Mouse (Mus musculus): ENCODE measurements around the gene E430018J23Rik. TPM values are rescaled to one million over a fixed set of nuclear protein-coding genes. Genes with fewer than 3 reads are reported as not detected.
"Not testable (repeated sequence)": the region's sequence is repeated elsewhere in the genome, so short reads cannot be mapped to it uniquely, and the experiment has no call there.

The E430018J23Rik gene
- 1.3 and 1.4 TPM in 2 replicates for polyA plus RNA-seq (2015; fragmentation: Nextera tagmentation; extraction: Ambion mirVana)

GRCm38 (mm10) chr7:127393157-127393943 is at the start of gene E430018J23Rik:
Gene E430018J23Rik (minus strand): TSS chr7:127393629.
- WGBS (ENCODE audit: insufficient replicate concordance): under 1% methylated on average over 45 of the region's 45 CpGs
- H3K36me3 ChIP-seq: peaks cover 12% of the 10 kb centered on the region

GRCm38 (mm10) chr7:127437724-127438123 is 44.3 kb upstream of the E430018J23Rik start:
- Histone ChIP-seq H3K9ac (no peak overlapping the region), H3K27me3 (no peaks in the 10 kb centered on the region), H3K9me3 (replicated peaks) (peaks cover 14% of the 10 kb centered on the region), H3K36me3 (peaks cover 3% of the 10 kb centered on the region; the same call in 1 of the 2 replicates), H3K4me1 (replicated peaks) (no peaks in the 10 kb centered on the region), H3K27ac (no peak overlapping the region), H3K4me3 (replicated peaks) (no peak overlapping the region), H3K4me2 (no peak overlapping the region)
- ATAC-seq (ENCODE audit: low read depth): no peak
- no peak for DNase-seq
- 76% methylated on average over 3 of the region's 3 CpGs for WGBS (ENCODE audit: insufficient replicate concordance)

More at GRCm38 (mm10) chr7:127393157-127393943, at the start of gene E430018J23Rik:
- ATAC-seq (ENCODE audit: low read depth): peak; percentile 87
- H3K27me3 ChIP-seq: peaks cover 11% of the 10 kb centered on the region
- H3K9me3 ChIP-seq (replicated peaks): no peaks in the 10 kb centered on the region
- DNase-seq: peak; percentile 95
- H3K4me3 ChIP-seq (replicated peaks): peak within 1 kb of the TSS; percentile 71
- peaks cover 21% of the 10 kb centered on the region for H3K4me1 ChIP-seq (replicated peaks)
- H3K4me2 ChIP-seq: peak within 1 kb of the TSS; percentile 89
- H3K27ac ChIP-seq: peak within 1 kb of the TSS; percentile 78
- peak within 1 kb of the TSS; percentile 83 for H3K9ac ChIP-seq

DNA sequence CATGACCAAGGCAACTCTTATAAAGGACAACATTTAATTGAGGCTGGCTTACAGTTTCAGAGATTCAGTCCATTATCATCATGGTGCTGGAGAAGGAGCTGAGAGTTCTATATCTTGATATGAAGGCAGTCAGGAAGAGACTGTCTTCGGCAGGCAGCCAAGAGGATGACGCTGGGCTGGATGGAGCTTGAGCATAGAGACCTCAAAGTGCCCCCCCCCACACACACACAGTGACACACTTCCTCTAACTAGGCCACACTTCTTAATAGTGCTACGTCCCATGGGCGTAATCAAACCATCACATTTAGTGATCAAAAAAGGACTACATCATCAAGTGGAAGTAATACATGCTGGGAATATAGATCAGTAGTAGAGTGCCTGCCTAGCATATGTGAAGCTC is 41.8 kb upstream of the E430018J23Rik start:
- Histone ChIP-seq H3K36me3 (no peaks in the 10 kb centered on the region), H3K4me3 (replicated peaks) (no peak overlapping the region), H3K9me3 (replicated peaks) (peaks cover 14% of the 10 kb centered on the region), H3K9ac (no peak overlapping the region), H3K4me1 (replicated peaks) (no peaks in the 10 kb centered on the region), H3K27ac (no peak overlapping the region), H3K4me2 (no peak overlapping the region), H3K27me3 (peaks cover 6% of the 10 kb centered on the region; the same call in 1 of the 2 replicates)
- DNase-seq (no peak), ATAC-seq (ENCODE audit: low read depth) (no peak)
- WGBS (ENCODE audit: insufficient replicate concordance): 63% methylated on average over 4 of the region's 4 CpGs

- Histone ChIP-seq H3K4me1 (replicated peaks) (peaks cover 15% of the 10 kb centered on the region), H3K27me3 (peaks cover 12% of the 10 kb centered on the region), H3K9ac (no peak overlapping the region), H3K9me3 (replicated peaks) (no peaks in the 10 kb centered on the region), H3K4me2 (no peak overlapping the region), H3K36me3 (no peaks in the 10 kb centered on the region), H3K27ac (no peak overlapping the region), H3K4me3 (replicated peaks) (no peak overlapping the region)
- WGBS (ENCODE audit: insufficient replicate concordance): 43% methylated on average over 3 of the region's 3 CpGs
- no peak for ATAC-seq (ENCODE audit: low read depth)
- DNase-seq: no peak
Observed at GRCm38 (mm10) chr7:127426354-127426753, 32.9 kb upstream of the E430018J23Rik start.

GRCm38 (mm10) chr7:127425911-127426310 is 32.5 kb upstream of the E430018J23Rik start:
- no peak overlapping the region for H3K4me2 ChIP-seq
- peaks cover 12% of the 10 kb centered on the region for H3K27me3 ChIP-seq
- 68% methylated on average over 2 of the region's 2 CpGs for WGBS (ENCODE audit: insufficient replicate concordance)
- H3K4me3 ChIP-seq (replicated peaks): no peak overlapping the region
- ATAC-seq (ENCODE audit: low read depth) (no peak), DNase-seq (no peak)
- peaks cover 19% of the 10 kb centered on the region for H3K4me1 ChIP-seq (replicated peaks)
- H3K27ac ChIP-seq: no peak overlapping the region
- no peaks in the 10 kb centered on the region for H3K36me3 ChIP-seq
- no peak overlapping the region for H3K9ac ChIP-seq
- no peaks in the 10 kb centered on the region for H3K9me3 ChIP-seq (replicated peaks)

- no peak overlapping the region for H3K9ac ChIP-seq
- peaks cover 26% of the 10 kb centered on the region for H3K4me1 ChIP-seq (replicated peaks)
- DNase-seq: no peak
- 80% methylated on average over 3 of the region's 3 CpGs for WGBS (ENCODE audit: insufficient replicate concordance)
- no peak overlapping the region for H3K27ac ChIP-seq
- no peak for ATAC-seq (ENCODE audit: low read depth)
- H3K4me2 ChIP-seq: no peak overlapping the region
- H3K27me3 ChIP-seq: peaks cover 9% of the 10 kb centered on the region
- H3K4me3 ChIP-seq (replicated peaks): no peak overlapping the region
- H3K36me3 ChIP-seq: no peaks in the 10 kb centered on the region
- no peaks in the 10 kb centered on the region for H3K9me3 ChIP-seq (replicated peaks)
Observed at GRCm38 (mm10) chr7:127425291-127425690, 31.9 kb upstream of the E430018J23Rik start.

DNA sequence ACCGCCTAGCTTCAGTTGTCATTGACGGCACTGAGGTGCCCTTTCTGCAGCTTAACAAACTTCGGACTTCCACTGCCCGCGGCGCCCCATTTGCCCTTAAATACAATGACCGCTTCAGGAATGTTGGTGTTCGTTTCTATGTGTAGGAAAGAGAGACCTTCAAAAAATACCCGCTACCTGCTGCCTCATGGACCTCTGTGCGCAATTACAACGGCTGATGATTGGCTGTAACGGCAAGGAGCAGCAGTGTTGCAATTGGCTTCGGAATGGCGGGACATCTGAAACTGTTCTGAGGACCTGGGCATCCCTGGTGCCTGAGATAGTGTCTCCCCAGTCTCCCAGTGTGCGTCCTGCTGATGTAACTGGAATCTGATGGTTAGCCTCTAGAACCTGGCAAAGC is 28.8 kb upstream of the E430018J23Rik start:
- H3K36me3 ChIP-seq: peaks cover 10% of the 10 kb centered on the region
- H3K9ac ChIP-seq: peak overlapping the region; percentile 88
- ATAC-seq (ENCODE audit: low read depth) (peak; percentile 60), DNase-seq (peak; percentile 36)
- H3K9me3 ChIP-seq (replicated peaks): no peaks in the 10 kb centered on the region
- H3K27ac ChIP-seq: peak overlapping the region; percentile 41
- peaks cover 9% of the 10 kb centered on the region for H3K27me3 ChIP-seq
- H3K4me2 ChIP-seq: peak overlapping the region; percentile 97
- peak overlapping the region; percentile 83 for H3K4me3 ChIP-seq (replicated peaks)
- H3K4me1 ChIP-seq (replicated peaks): peaks cover 26% of the 10 kb centered on the region
- WGBS (ENCODE audit: insufficient replicate concordance): 2% methylated on average over 15 of the region's 15 CpGs

- peaks cover 9% of the 10 kb centered on the region for H3K27me3 ChIP-seq
- 1% methylated on average over 48 of the region's 48 CpGs for WGBS (ENCODE audit: insufficient replicate concordance)
- H3K4me3 ChIP-seq (replicated peaks): peak within 1 kb of the TSS; percentile 83
- H3K4me2 ChIP-seq: peak within 1 kb of the TSS; percentile 97
- no peaks in the 10 kb centered on the region for H3K9me3 ChIP-seq (replicated peaks)
- H3K27ac ChIP-seq: peak within 1 kb of the TSS; percentile 74
- ATAC-seq (ENCODE audit: low read depth) (peak; percentile 95), DNase-seq (peak; percentile 91)
- peak within 1 kb of the TSS; percentile 88 for H3K9ac ChIP-seq
- peaks cover 10% of the 10 kb centered on the region for H3K36me3 ChIP-seq
- H3K4me1 ChIP-seq (replicated peaks): peaks cover 26% of the 10 kb centered on the region
Observed at GRCm38 (mm10) chr7:127421388-127422191, 28.2 kb upstream of the E430018J23Rik start, which contains the start of gene Zfp688. Gene Zfp688 (minus strand): TSS chr7:127422068.

GRCm38 (mm10) chr7:127411418-127411817 is 18.0 kb upstream of the E430018J23Rik start:
- DNase-seq (no peak), ATAC-seq (ENCODE audit: low read depth) (peak; percentile 41)
- Histone ChIP-seq H3K27ac (no peak overlapping the region), H3K36me3 (no peaks in the 10 kb centered on the region), H3K4me1 (replicated peaks) (peaks cover 7% of the 10 kb centered on the region), H3K4me2 (no peak overlapping the region), H3K9ac (no peak overlapping the region), H3K4me3 (replicated peaks) (no peak overlapping the region), H3K9me3 (replicated peaks) (no peaks in the 10 kb centered on the region), H3K27me3 (no peaks in the 10 kb centered on the region)
- WGBS (ENCODE audit: insufficient replicate concordance): 42% methylated on average over 2 of the region's 2 CpGs

DNA sequence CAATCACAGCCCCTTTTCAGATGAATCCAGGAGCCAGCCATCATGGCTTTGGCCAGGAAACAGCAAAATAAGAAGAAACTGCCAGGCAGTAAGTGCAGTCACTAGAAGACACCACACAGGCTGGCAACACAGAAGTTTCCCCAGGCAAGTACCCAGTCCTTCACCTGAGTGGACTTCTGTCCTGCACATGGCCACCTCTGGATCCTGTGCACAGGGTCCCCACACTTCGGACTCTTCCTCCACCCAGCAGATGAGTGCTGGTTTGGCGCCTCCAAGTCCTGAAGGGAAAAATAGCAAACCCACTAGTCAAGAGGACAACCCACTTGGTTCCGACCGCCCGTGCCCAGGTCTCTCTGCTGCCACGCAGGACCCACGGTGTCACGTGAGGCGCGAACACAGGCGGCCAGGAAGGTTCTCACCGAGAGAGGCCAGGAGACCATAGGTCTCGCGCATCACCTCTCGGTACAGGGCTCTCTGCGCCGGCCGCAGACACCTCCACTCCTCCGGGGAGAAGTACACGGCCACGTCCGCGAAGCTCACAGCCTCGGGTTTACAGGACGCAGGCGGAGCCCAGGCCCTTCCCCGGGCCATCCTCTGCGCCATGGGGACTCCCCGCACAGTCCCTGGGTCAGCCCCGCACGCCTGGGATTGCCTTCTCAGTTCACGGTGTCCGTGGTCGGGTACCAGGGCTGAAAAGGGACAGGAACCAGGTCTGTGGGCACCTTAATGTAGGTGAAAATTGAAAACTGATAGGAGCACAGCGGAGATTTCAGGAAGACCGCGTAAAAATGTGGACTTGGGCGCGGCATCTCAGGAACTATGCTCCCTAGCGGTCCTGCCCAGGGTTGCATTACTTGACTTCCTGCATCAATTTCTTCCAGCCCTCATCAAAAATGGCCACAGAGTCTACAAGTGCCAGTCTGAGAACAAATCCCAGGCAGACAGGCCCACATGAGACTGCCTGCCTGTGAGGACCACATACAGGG is 12.9 kb upstream of the E430018J23Rik start, which contains the start of gene Zfp764:
Zfp764 (minus strand) TSS at position 821 of the 986 bp plus-strand sequence.
- H3K9me3 ChIP-seq (replicated peaks); H3K27ac ChIP-seq; H3K27me3 ChIP-seq; H3K36me3 ChIP-seq: not testable (repeated sequence)
- peak within 1 kb of the TSS; percentile 65 for H3K4me3 ChIP-seq (replicated peaks)
- H3K4me1 ChIP-seq (replicated peaks): peaks cover 15% of the 10 kb centered on the region
- ATAC-seq (ENCODE audit: low read depth): peak; percentile 76
- DNase-seq: peak; percentile 68
- H3K4me2 ChIP-seq: peak within 1 kb of the TSS; percentile 84
- 3% methylated on average over 40 of the region's 40 CpGs for WGBS (ENCODE audit: insufficient replicate concordance)
- H3K9ac ChIP-seq: peak within 1 kb of the TSS; percentile 73
